Mouse (Mus musculus) liver, embryonic 12.5 days (tissue): ENCODE data around the gene Fus. TPM values are rescaled to one million over a fixed set of nuclear protein-coding genes. Genes with fewer than 3 reads are reported as not detected.
A peak's percentile ranks its signal among the peaks of the same experiment; 100 is the strongest.
"Not testable (repeated sequence)": the region's sequence is repeated elsewhere in the genome, so short reads cannot be mapped to it uniquely, and the experiment has no call there.

Experiments used
- ATAC-seq: fragments of 200-750 bp; cut with Nextera tagmentation; 2 replicates; pipeline ENCODE4 v1.8.0; 2017; ENCODE audit warnings: moderate number of reproducible peaks, mild to moderate bottlenecking, moderate library complexity
- H3K27ac ChIP-seq: fragments of 300-500 bp; sonication (generic); 2 replicates; pipeline ENCODE4 v1.5.1; 2016; ENCODE audit warnings: mild to moderate bottlenecking
- H3K27me3 ChIP-seq: fragments of 300-500 bp; sonication (generic); replicated peaks from 2 replicates; pipeline ENCODE4 v1.6.1; 2016; ENCODE audit warnings: mild to moderate bottlenecking, moderate library complexity
- H3K36me3 ChIP-seq: fragments of 300-500 bp; sonication (generic); 2 replicates; pipeline ENCODE4 v1.6.1; 2016; ENCODE audit warnings: mild to moderate bottlenecking, moderate library complexity
- H3K4me1 ChIP-seq: fragments of 300-500 bp; sonication (generic); 2 replicates; pipeline ENCODE4 v1.6.1; 2016
- H3K4me2 ChIP-seq: fragments of 300-500 bp; sonication (generic); 2 replicates; pipeline ENCODE4 v1.6.1; 2016; ENCODE audit warnings: mild to moderate bottlenecking, moderate library complexity
- H3K4me3 ChIP-seq: fragments of 300-500 bp; sonication (generic); 2 replicates; pipeline ENCODE4 v1.5.1; 2016; ENCODE audit warnings: mild to moderate bottlenecking, moderate library complexity
- H3K9ac ChIP-seq: fragments of 300-500 bp; sonication (generic); 2 replicates; pipeline ENCODE4 v1.6.1; 2016; ENCODE audit warnings: mild to moderate bottlenecking, moderate library complexity
- H3K9me3 ChIP-seq: fragments of 300-500 bp; sonication (generic); replicated peaks from 2 replicates; pipeline ENCODE4 v1.6.1; 2016; ENCODE audit warnings: mild to moderate bottlenecking, moderate library complexity
- WGBS: fragments of 180-500 bp; shearing (Covaris S2); methylation state at CpG from one replicate; pipeline ENCODE4 v1.1.7; 2016; ENCODE audit not compliant: insufficient replicate concordance; 5-methylcytosine and 5-hydroxymethylcytosine counted together
- polyA plus RNA-seq: library from polyadenylated mRNA; unstranded; fragments of >200 nt; fragmentation: Nextera tagmentation; extraction: Ambion mirVana; gene quantifications from 2 replicates; pipeline ENCODE4 v1.2.1, GENCODE M21; 2016

The Fus gene
- polyA plus RNA-seq, 1 experiment from 2014 or later: 217 TPM

DNA sequence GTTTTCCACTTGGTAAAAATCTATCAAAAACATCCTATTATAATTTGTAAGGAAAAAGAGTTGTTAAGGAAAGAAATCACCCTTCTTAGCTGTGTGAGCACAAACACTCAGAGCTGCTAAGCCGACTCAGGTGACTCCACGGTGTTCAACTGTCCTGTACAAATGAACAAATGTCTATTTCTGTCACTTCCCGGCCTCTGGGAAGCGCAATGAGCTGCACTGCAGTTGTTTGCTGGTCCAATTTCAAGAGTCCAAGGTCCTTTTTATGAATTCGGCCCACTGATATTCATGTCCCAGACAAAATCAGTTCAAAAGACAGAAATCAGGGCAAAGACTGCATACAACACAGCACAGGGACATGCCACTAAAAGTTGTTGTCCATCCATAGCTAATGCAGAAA, 48.9 kb downstream of the Fus start:
- not testable (repeated sequence) for H3K27me3 ChIP-seq, H3K9me3 ChIP-seq, H3K4me1 ChIP-seq, H3K27ac ChIP-seq, ATAC-seq, H3K9ac ChIP-seq, H3K4me3 ChIP-seq, H3K36me3 ChIP-seq, H3K4me2 ChIP-seq
- 54% methylated on average over 5 of the region's 5 CpGs for WGBS

DNA sequence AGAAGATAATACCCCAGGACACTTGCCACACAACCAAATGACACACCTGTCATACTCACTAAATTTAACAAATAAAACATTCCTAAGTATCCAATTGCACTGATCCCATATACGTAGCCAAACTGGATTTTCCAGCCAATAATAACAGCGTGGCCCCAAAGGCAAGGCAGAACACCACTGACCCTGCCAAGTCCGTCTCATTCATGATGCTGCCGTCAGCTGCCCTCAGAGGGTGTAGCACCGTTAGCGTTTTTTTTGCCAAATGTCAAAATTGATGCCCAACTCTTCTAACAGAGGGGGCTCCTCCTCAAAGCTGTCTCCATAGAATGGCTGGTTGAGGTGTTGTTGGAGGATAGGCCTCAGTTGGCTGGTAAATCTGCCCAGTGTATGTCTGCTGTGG, 49.4 kb downstream of the Fus start:
- Histone ChIP-seq H3K4me3 (no peak overlapping the region), H3K27ac (no peak overlapping the region), H3K4me2 (no peak overlapping the region), H3K4me1 (no peaks in the 10 kb centered on the region), H3K9ac (no peak overlapping the region), H3K36me3 (no peaks in the 10 kb centered on the region), H3K9me3 (no peaks in the 10 kb centered on the region), H3K27me3 (no peaks in the 10 kb centered on the region)
- no peak for ATAC-seq
- WGBS: 83% methylated on average over 6 of the region's 6 CpGs

DNA sequence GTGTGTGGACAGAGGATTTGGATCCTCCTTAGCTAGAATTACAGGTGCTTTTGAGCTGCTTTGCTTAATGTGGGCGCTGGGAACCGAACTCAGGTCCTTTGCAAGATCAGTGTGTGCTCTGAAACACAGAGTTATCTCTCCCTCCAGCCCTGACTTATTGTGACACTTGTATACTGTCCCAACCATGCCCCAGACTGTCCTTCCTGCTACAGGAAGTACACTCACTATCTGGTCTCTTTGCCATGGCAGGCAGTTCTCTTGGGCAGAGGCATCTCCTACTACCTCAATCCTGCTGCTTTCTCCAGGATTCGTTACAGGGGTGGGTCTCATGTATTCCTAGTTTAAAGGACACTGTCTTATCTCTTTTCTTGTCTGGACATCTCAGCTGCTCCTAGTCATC, 51.0 kb downstream of the Fus start:
- Histone ChIP-seq H3K9me3 (no peaks in the 10 kb centered on the region), H3K27ac (no peak overlapping the region), H3K36me3 (no peaks in the 10 kb centered on the region), H3K27me3 (no peaks in the 10 kb centered on the region), H3K4me3 (no peak overlapping the region), H3K4me2 (no peak overlapping the region), H3K4me1 (no peaks in the 10 kb centered on the region), H3K9ac (no peak overlapping the region)
- ATAC-seq: no peak
- WGBS: 44% methylated on average over 3 of the region's 3 CpGs

DNA sequence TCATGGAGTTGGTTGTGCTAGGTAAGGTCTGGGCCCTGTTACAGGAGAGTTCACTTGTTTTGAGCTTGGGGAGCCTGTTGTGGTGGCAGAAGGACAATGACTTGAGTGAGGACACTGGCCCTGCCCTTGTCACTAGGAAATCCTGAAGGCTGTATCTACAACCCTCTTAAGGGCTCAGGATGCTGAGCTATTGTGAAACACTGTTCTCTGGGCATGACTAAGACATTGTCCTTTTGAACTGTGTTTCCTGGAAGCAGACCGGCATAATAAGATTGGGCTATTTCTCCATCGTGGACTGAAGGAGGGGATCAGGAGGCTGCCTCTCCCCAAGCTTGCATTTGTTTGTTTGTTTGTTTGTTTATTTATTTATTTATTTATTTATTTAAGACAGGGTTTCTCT, 51.9 kb downstream of the Fus start:
- H3K4me3 ChIP-seq: no peak overlapping the region
- H3K36me3 ChIP-seq: no peaks in the 10 kb centered on the region
- H3K9ac ChIP-seq: no peak overlapping the region
- no peak overlapping the region for H3K27ac ChIP-seq
- no peaks in the 10 kb centered on the region for H3K27me3 ChIP-seq
- no peaks in the 10 kb centered on the region for H3K9me3 ChIP-seq
- ATAC-seq: no peak
- WGBS: 41% methylated on average over 2 of the region's 2 CpGs
- H3K4me1 ChIP-seq: no peaks in the 10 kb centered on the region
- no peak overlapping the region for H3K4me2 ChIP-seq

DNA sequence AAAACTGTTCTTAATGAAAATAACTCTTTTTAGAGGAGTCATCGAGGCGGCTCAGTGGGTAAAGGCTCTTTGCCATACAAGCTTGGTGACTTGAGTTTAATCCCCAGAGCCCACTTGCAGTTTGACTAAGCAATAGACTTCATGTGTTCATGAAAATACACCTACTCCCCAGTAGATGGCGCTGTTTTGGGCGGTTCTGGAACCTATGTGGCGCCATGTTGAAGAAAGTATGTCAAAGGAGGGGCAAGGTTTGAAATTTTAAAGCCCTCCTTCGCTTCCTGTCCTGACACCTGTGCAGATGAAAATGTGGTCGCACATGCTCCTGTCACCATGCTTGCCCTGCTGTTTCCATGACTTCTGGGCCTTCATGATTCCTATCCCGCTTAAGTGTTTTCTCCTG, 55.7 kb downstream of the Fus start:
- no peak overlapping the region for H3K4me3 ChIP-seq
- no peak for ATAC-seq
- H3K4me2 ChIP-seq: no peak overlapping the region
- no peak overlapping the region for H3K27ac ChIP-seq
- 53% methylated on average over 8 of the region's 8 CpGs for WGBS
- H3K36me3 ChIP-seq: no peaks in the 10 kb centered on the region
- H3K27me3 ChIP-seq: no peaks in the 10 kb centered on the region
- no peaks in the 10 kb centered on the region for H3K4me1 ChIP-seq
- H3K9me3 ChIP-seq: no peaks in the 10 kb centered on the region
- H3K9ac ChIP-seq: no peak overlapping the region

DNA sequence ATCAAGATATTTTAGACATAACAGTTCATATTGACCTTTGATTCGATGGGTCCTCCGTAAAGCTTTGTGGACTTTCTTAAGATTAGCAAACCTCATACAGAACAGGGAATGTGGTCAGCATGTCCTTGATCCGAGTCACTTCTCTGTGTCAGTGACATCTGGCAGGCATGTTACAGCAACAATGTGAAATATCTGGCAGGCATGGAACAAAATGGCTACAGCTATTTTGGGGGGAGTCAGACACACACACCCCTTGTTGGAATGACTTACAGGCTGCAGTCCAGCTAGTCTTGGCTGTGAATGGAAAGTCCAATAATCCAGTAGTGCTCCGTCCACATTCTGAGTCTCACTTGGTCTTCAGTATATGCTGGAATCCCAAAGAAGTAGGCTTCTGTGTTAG, 56.3 kb downstream of the Fus start:
- no peaks in the 10 kb centered on the region for H3K36me3 ChIP-seq
- no peak for ATAC-seq
- H3K9ac ChIP-seq: no peak overlapping the region
- no peaks in the 10 kb centered on the region for H3K4me1 ChIP-seq
- no peaks in the 10 kb centered on the region for H3K27me3 ChIP-seq
- no peak overlapping the region for H3K4me2 ChIP-seq
- no peak overlapping the region for H3K4me3 ChIP-seq
- H3K27ac ChIP-seq: no peak overlapping the region
- no peaks in the 10 kb centered on the region for H3K9me3 ChIP-seq
- WGBS: 87% methylated on average over 4 of the region's 4 CpGs

DNA sequence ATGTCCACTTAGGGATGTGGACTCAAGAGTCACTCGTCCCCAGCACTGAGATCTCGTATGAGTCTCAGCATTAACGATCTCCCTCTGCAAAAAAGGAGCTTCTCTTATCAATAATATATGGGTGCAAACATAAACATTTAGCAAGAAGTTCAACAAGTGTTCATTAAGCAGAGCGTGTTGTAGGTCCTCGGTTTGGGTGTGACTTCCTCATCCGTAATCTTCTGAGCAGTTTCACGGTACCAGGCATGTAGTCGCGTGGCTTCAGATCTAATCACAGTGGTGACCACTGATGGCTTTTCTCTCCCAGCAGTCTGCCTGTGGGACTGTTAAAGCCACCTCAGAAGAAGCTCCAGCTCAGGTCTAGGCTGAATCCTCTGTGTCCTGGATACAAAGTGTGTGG, 57.1 kb downstream of the Fus start:
- no peak overlapping the region for H3K4me3 ChIP-seq
- no peak overlapping the region for H3K9ac ChIP-seq
- no peak overlapping the region for H3K27ac ChIP-seq
- 66% methylated on average over 9 of the region's 9 CpGs for WGBS
- no peak overlapping the region for H3K4me2 ChIP-seq
- H3K27me3 ChIP-seq: no peaks in the 10 kb centered on the region
- H3K36me3 ChIP-seq: no peaks in the 10 kb centered on the region
- ATAC-seq: no peak
- no peaks in the 10 kb centered on the region for H3K9me3 ChIP-seq
- H3K4me1 ChIP-seq: no peaks in the 10 kb centered on the region

DNA sequence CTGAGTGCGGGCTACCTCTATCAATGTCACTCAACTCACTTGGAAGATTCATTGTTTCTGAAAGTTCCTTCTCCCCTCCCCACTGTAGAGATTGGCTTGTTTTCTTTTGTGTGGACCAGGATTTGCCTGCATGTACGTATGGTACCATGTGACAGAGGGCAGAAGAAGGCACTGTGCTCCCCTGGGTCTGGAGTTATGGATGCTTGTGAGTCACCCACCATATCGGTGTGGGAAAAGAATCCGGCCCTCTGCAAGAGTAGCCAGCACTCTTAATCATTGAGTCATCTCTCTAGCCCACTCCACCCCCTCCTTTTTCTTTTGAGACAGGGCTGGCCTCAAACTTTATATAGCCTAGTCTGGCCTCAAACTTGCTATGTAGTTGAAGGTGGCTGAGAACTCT, 57.7 kb downstream of the Fus start:
- Histone ChIP-seq H3K36me3 (no peaks in the 10 kb centered on the region), H3K4me2 (no peak overlapping the region), H3K4me1 (no peaks in the 10 kb centered on the region), H3K9me3 (no peaks in the 10 kb centered on the region), H3K4me3 (no peak overlapping the region), H3K27me3 (no peaks in the 10 kb centered on the region), H3K27ac (no peak overlapping the region), H3K9ac (no peak overlapping the region)
- WGBS: 81% methylated on average over 4 of the region's 4 CpGs
- ATAC-seq: no peak

DNA sequence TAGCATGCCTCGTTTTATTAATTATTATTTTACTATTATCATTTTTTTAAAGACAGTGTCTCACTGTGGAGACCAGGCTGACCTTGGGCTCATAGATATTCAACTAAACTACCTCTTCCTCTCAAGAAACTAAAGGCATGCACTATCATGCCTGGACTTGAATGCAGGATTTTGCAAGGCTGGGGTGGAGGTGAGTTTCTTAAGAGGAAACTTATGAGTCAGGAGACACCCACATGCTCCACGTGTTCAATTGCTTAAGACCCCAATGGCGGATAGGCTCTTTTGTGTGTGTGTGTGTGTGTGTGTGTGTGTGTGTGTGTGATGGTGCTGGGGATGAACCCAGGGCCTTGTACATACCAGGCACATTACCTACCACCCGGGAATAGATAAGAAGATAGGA, 58.1 kb downstream of the Fus start:
- H3K36me3 ChIP-seq: no peaks in the 10 kb centered on the region
- ATAC-seq: no peak
- H3K9ac ChIP-seq: no peak overlapping the region
- no peaks in the 10 kb centered on the region for H3K9me3 ChIP-seq
- WGBS: 68% methylated on average over 4 of the region's 4 CpGs
- no peak overlapping the region for H3K27ac ChIP-seq
- H3K27me3 ChIP-seq: no peaks in the 10 kb centered on the region
- H3K4me3 ChIP-seq: no peak overlapping the region
- no peaks in the 10 kb centered on the region for H3K4me1 ChIP-seq
- H3K4me2 ChIP-seq: no peak overlapping the region

DNA sequence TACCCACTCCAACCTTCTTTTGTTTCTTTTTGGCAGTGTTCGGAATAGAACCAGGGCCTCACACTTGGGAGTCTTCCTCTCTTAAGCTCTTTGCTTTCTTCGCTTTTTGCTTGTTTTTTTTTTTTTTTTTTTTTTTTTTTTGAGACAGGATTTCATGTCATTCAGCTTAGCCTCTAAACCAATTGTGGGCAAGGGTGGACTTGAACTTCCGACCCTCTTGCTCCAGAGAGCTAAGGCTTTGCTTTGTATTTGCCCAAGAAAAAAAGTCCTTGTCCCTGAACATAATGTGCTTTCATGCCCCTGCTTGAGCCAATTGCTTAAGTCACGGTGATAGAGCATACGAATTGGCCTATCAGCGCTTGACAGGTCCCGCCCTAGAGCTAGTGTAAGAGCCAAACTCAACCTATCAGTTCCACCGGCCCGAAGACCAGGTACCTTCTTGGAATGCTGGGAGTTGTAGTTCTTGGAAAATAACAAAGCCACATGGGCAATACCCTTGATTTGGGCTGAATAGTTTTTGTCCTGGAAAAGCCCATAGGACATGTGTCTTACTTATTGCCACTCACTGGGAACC, 64.2 kb downstream of the Fus start:
- Histone ChIP-seq H3K4me3 (no peak overlapping the region), H3K27me3 (no peaks in the 10 kb centered on the region), H3K9ac (no peak overlapping the region), H3K36me3 (no peaks in the 10 kb centered on the region), H3K27ac (no peak overlapping the region), H3K4me1 (no peaks in the 10 kb centered on the region), H3K9me3 (no peaks in the 10 kb centered on the region), H3K4me2 (no peak overlapping the region)
- ATAC-seq: peak; percentile 88
- WGBS: 44% methylated on average over 9 of the region's 9 CpGs

DNA sequence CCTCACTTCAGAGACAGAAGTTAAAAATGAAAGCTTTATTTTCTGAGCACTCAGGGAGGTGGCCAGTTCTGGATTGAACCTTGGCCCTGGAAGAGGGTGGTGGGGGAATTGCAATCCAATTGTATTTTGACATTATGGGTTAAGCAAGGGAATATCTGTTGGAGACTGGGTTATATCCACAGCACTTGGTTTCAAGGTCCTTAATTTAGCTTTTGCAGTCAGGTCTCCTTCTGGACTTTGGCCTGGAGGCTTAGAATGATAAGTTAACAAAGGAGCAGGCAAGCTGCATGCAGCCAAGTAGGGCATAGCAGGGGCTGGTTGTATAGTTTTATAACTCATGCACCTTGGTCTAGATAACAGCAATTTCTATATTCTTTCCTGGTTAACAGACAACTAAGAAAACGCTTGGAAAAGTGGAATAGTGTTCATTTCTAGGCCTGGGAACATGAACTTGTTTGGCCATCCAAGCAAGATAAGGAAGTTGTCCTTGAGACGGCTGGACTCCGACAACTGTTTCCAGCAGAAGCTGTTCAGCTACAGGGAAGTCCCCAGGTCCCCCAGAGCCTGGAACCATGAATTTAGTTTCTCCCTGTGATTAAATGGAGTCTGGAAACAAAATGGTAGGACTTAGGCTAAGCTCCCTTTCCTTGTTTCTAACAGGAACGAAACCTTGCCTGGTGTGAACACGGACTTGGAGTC, 65.2 kb downstream of the Fus start:
- H3K4me3 ChIP-seq: no peak overlapping the region
- H3K4me1 ChIP-seq: no peaks in the 10 kb centered on the region
- H3K36me3 ChIP-seq: no peaks in the 10 kb centered on the region
- no peaks in the 10 kb centered on the region for H3K9me3 ChIP-seq
- ATAC-seq: no peak
- H3K4me2 ChIP-seq: no peak overlapping the region
- no peak overlapping the region for H3K9ac ChIP-seq
- no peaks in the 10 kb centered on the region for H3K27me3 ChIP-seq
- WGBS: 70% methylated on average over 5 of the region's 5 CpGs
- H3K27ac ChIP-seq: no peak overlapping the region

DNA sequence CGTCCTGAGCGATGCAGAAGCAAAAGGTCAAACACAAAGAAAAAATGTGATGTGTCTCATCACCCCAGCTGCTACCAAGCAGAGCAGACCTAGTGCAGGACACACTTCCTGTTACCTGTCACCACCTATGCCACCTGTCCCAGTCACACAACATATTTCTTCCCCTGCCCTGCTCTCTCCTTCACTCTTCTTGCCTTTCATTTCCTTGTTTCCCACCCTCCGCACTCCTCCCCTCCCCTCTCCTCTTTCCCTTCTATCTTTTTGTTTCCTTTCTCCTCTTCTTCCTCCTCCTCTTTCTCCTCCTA, 65.7 kb downstream of the Fus start:
- 83% methylated on average over 3 of the region's 3 CpGs for WGBS
- H3K9me3 ChIP-seq: no peaks in the 10 kb centered on the region
- H3K27ac ChIP-seq: no peak overlapping the region
- H3K4me3 ChIP-seq: no peak overlapping the region
- H3K27me3 ChIP-seq: no peaks in the 10 kb centered on the region
- H3K9ac ChIP-seq: no peak overlapping the region
- ATAC-seq: no peak
- H3K4me1 ChIP-seq: no peaks in the 10 kb centered on the region
- H3K4me2 ChIP-seq: no peak overlapping the region
- no peaks in the 10 kb centered on the region for H3K36me3 ChIP-seq

DNA sequence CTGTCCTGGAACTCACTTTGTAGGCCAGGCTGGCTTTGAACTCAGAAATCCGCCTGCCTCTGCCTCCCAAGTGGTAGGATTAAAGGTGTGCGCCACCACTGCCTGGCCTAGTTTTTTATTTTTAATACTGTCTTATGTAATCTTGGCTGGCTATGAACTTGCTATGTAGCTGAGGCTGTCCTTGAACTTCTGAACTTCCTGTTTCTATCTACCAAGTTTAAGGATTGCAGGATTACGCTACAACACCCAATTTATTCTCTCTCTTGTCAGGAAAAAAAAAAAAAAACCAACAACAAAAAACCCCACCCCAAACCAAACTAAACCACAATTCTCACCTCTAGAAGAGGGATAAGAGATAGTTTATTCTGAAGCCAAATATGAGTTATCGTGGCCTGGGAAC, 66.4 kb downstream of the Fus start:
- Histone ChIP-seq H3K4me1 (no peaks in the 10 kb centered on the region), H3K9ac (no peak overlapping the region), H3K27ac (no peak overlapping the region), H3K36me3 (no peaks in the 10 kb centered on the region), H3K27me3 (no peaks in the 10 kb centered on the region), H3K9me3 (no peaks in the 10 kb centered on the region), H3K4me2 (no peak overlapping the region), H3K4me3 (no peak overlapping the region)
- no peak for ATAC-seq
- WGBS: 71% methylated on average over 4 of the region's 4 CpGs
